Mouse (Mus musculus) stomach, embryonic 16.5 days (tissue): ENCODE measurements around the gene Pik3ip1. TPM values are rescaled to one million over a fixed set of nuclear protein-coding genes. Genes with fewer than 3 reads are reported as not detected.

Source experiments
- ATAC-seq: fragments of 200-750 bp; cut with Nextera tagmentation; 2 replicates; pipeline ENCODE4 v1.8.0; 2017; ENCODE audit warnings: moderate number of reproducible peaks, moderate TSS enrichment; ENCODE audit not compliant: insufficient read depth, low FRiP score
- H3K27ac ChIP-seq: fragments of 300-500 bp; sonication (generic); 2 replicates; pipeline ENCODE4 v1.5.1; 2014; ENCODE audit warnings: low read length
- H3K27me3 ChIP-seq: fragments of 300-500 bp; sonication (generic); 2 replicates; pipeline ENCODE4 v1.6.1; 2014; ENCODE audit warnings: low read length, control low read depth, mixed read lengths; ENCODE audit not compliant: control insufficient read depth, insufficient read depth
- H3K36me3 ChIP-seq: fragments of 300-500 bp; sonication (generic); 2 replicates; pipeline ENCODE4 v1.6.1; 2014; ENCODE audit warnings: low read length; ENCODE audit not compliant: control insufficient read depth, insufficient read depth
- H3K4me1 ChIP-seq: fragments of 300-500 bp; sonication (generic); 2 replicates; pipeline ENCODE4 v1.6.1; 2014; ENCODE audit warnings: low read length, control low read depth, mixed read lengths; ENCODE audit not compliant: control insufficient read depth, insufficient read depth
- H3K4me2 ChIP-seq: fragments of 300-500 bp; sonication (generic); 2 replicates; pipeline ENCODE4 v1.6.1; 2014; ENCODE audit warnings: low read depth, low read length, mixed read lengths
- H3K4me3 ChIP-seq: fragments of 300-500 bp; sonication (generic); replicated peaks from 2 replicates; pipeline ENCODE4 v1.5.1; 2014; ENCODE audit warnings: mild to moderate bottlenecking, low read length
- H3K9ac ChIP-seq: fragments of 300-500 bp; sonication (generic); 2 replicates; pipeline ENCODE4 v1.6.1; 2014; ENCODE audit warnings: low read length
- H3K9me3 ChIP-seq: fragments of 300-500 bp; sonication (generic); replicated peaks from 2 replicates; pipeline ENCODE4 v1.6.1; 2016; ENCODE audit warnings: low read length, control low read depth; ENCODE audit not compliant: control insufficient read depth
- WGBS: fragments of 180-500 bp; shearing (Covaris S2); extraction: QIAGEN DNeasy Blood & Tissue Kit; methylation state at CpG from one replicate; pipeline ENCODE4 v1.1.7; 2014; 5-methylcytosine and 5-hydroxymethylcytosine counted together
- polyA plus RNA-seq: library from polyadenylated mRNA; unstranded; fragments of >200 nt; fragmentation: Nextera tagmentation; extraction: Ambion mirVana; gene quantifications from 2 replicates; pipeline ENCODE4 v1.2.1, GENCODE M21; 2015

Gene Pik3ip1
- polyA plus RNA-seq, 1 experiment from 2014 or later: 11.8 TPM

- H3K27ac ChIP-seq: no peak overlapping the region
These were observed 32.7 kb downstream of the Pik3ip1 start for GRCm38 (mm10) chr11:3362854-3363253.

GRCm38 (mm10) chr11:3366411-3366810, 36.2 kb downstream of the Pik3ip1 start:
- 84% methylated on average over 7 of the region's 7 CpGs for WGBS
- peaks cover 20% of the 10 kb centered on the region for H3K4me1 ChIP-seq
- peak; percentile 14; the same call in 1 of the 2 replicates for ATAC-seq

More at GRCm38 (mm10) chr11:3362854-3363253, 32.7 kb downstream of the Pik3ip1 start:
- H3K9me3 ChIP-seq: peaks cover 3% of the 10 kb centered on the region; the same call in 1 of the 2 replicates
- H3K4me2 ChIP-seq: no peak overlapping the region
- H3K27me3 ChIP-seq: no peaks in the 10 kb centered on the region
- no peak overlapping the region for H3K4me3 ChIP-seq
- H3K4me1 ChIP-seq: no peaks in the 10 kb centered on the region
- WGBS: 67% methylated on average over 3 of the region's 3 CpGs
- no peak for ATAC-seq
- no peak overlapping the region for H3K9ac ChIP-seq
- H3K36me3 ChIP-seq: peaks cover 20% of the 10 kb centered on the region; the same call in 1 of the 2 replicates

GRCm38 (mm10) chr11:3368983-3369382, 38.8 kb downstream of the Pik3ip1 start:
- no peaks in the 10 kb centered on the region for H3K27me3 ChIP-seq
- H3K36me3 ChIP-seq: no peaks in the 10 kb centered on the region
- ATAC-seq: no peak
- 51% methylated on average over 7 of the region's 7 CpGs for WGBS
- H3K4me3 ChIP-seq: peak overlapping the region; percentile 61; the same call in 1 of the 2 replicates
- peak overlapping the region; percentile 77; the same call in 1 of the 2 replicates for H3K9ac ChIP-seq
- peak overlapping the region; percentile 92 for H3K4me2 ChIP-seq
- H3K27ac ChIP-seq: peak overlapping the region; percentile 90
- peaks cover 33% of the 10 kb centered on the region for H3K4me1 ChIP-seq
- H3K9me3 ChIP-seq: no peaks in the 10 kb centered on the region

More at GRCm38 (mm10) chr11:3366411-3366810, 36.2 kb downstream of the Pik3ip1 start:
- Histone ChIP-seq H3K36me3 (0 out of 2 replicates have a peak, but pooled peaks cover 4% of the 10 kb centered on the region), H3K27me3 (no peaks in the 10 kb centered on the region), H3K9ac (no peak overlapping the region), H3K9me3 (peaks cover 3% of the 10 kb centered on the region; the same call in 1 of the 2 replicates), H3K4me3 (no peak overlapping the region), H3K27ac (peak overlapping the region; percentile 65), H3K4me2 (no peak overlapping the region)

- Histone ChIP-seq H3K4me2 (peak overlapping the region; percentile 92), H3K4me3 (peak overlapping the region; percentile 61), H3K4me1 (peaks cover 37% of the 10 kb centered on the region), H3K9me3 (no peaks in the 10 kb centered on the region), H3K27me3 (no peaks in the 10 kb centered on the region), H3K27ac (peak overlapping the region; percentile 90), H3K9ac (peak overlapping the region; percentile 77), H3K36me3 (no peaks in the 10 kb centered on the region)
- ATAC-seq: no peak
- 72% methylated on average over 5 of the region's 5 CpGs for WGBS
These were observed 39.2 kb downstream of the Pik3ip1 start for GRCm38 (mm10) chr11:3369449-3369848.

- H3K27ac ChIP-seq: peak overlapping the region; percentile 90
- no peaks in the 10 kb centered on the region for H3K36me3 ChIP-seq
- H3K9me3 ChIP-seq: no peaks in the 10 kb centered on the region
- no peak for ATAC-seq
- WGBS: 61% methylated on average over 2 of the region's 2 CpGs
- peak overlapping the region; percentile 61 for H3K4me3 ChIP-seq
- H3K4me2 ChIP-seq: peak overlapping the region; percentile 92
- peak overlapping the region; percentile 77 for H3K9ac ChIP-seq
- peaks cover 43% of the 10 kb centered on the region for H3K4me1 ChIP-seq
- H3K27me3 ChIP-seq: no peaks in the 10 kb centered on the region
These were observed 40.0 kb downstream of the Pik3ip1 start for GRCm38 (mm10) chr11:3370162-3370561.

DNA sequence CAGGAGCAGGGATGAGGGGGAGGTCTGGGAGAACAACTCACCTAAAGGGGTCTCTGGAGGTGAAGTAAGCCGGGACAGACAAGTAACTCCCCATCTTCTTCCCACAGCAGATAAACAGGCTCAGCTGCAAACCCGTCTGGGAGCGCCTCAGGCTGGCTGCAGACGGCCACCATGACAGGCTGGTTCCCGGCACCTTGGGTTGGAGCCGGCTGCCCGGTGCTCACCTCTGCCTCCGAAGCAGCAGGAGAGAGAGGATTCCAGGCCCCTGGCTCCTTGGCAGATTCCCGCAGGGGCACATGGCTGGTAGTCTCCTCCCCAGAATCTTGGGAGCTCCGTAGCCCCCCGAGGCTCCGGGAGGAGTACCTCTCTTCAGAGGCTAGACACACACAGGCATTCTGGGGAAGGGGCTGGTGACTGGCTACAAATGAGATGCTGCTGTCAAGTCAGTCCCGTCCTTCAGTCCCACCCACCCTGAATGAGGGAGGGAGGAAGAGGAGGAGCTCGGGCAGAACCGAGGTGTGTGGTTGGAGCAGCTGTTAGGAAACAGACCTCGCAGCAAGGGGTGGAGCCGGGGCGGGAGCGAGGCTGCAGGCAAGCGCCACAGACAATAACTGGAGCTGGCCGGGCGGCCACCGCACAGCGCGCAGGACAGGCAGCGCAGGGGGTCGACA, 40.9 kb downstream of the Pik3ip1 start:
- H3K27me3 ChIP-seq: no peaks in the 10 kb centered on the region
- 4% methylated on average over 27 of the region's 27 CpGs for WGBS

DNA sequence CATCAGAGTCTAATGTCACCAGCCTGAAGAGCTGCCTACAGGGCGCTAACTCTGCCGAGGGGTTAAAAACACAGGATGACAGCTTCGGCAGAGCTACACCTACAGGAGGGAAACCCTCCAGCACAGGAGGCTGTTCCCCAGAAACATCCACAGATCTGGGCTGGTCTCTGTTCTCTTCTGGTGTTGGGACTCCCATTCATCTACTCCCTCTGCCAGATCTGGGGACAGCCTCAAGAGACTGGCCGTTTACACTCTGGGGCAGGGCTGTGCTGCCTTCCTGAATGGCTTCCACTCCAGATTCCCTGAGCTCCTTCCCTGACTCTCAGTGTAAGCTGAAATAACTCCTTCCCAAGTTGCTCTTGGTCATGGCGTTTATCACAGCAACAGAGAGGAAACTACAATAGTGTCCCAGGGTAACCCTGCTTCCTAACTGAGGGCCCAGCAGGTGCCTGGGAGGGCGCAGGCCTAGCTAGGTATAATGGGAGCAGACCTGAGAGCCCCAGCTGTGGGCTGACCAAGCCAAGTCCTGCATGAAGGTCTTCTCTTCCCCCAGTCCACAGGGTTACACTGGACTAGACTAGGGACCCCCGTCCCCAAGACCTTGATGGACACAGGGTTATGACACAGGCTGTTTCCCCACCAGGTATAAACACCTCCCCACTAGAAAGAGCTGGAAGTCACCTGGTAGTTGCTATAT, 41.5 kb downstream of the Pik3ip1 start:
- Histone ChIP-seq H3K4me1 (peaks cover 43% of the 10 kb centered on the region), H3K4me2 (peak overlapping the region; percentile 92), H3K36me3 (no peaks in the 10 kb centered on the region), H3K27ac (peak overlapping the region; percentile 65), H3K9ac (peak overlapping the region; percentile 77), H3K9me3 (no peaks in the 10 kb centered on the region), H3K4me3 (peak overlapping the region; percentile 61), H3K27me3 (no peaks in the 10 kb centered on the region)
- 22% methylated on average over 7 of the region's 7 CpGs for WGBS
- no peak; the same call in 1 of the 2 replicates for ATAC-seq

More for the DNA sequence above, 40.9 kb downstream of the Pik3ip1 start:
- Histone ChIP-seq H3K36me3 (no peaks in the 10 kb centered on the region), H3K4me2 (peak overlapping the region; percentile 92), H3K4me3 (peak overlapping the region; percentile 61), H3K9ac (peak overlapping the region; percentile 77), H3K9me3 (no peaks in the 10 kb centered on the region), H3K27ac (peak overlapping the region; percentile 90), H3K4me1 (peaks cover 43% of the 10 kb centered on the region)
- peak; percentile 89 for ATAC-seq

GRCm38 (mm10) chr11:3373591-3374292, 43.5 kb downstream of the Pik3ip1 start:
- H3K9me3 ChIP-seq: no peaks in the 10 kb centered on the region
- H3K36me3 ChIP-seq: no peaks in the 10 kb centered on the region
- no peak overlapping the region for H3K4me3 ChIP-seq
- H3K4me2 ChIP-seq: peak overlapping the region; percentile 27
- ATAC-seq: peak; percentile 1; the same call in 1 of the 2 replicates
- H3K4me1 ChIP-seq: peaks cover 39% of the 10 kb centered on the region
- 0 out of 2 replicates have a peak overlapping the region, but pooled peaks have one; percentile 16 for H3K9ac ChIP-seq
- 37% methylated on average over 7 of the region's 7 CpGs for WGBS
- no peaks in the 10 kb centered on the region for H3K27me3 ChIP-seq
- H3K27ac ChIP-seq: peak overlapping the region; percentile 64
